Mouse (Mus musculus): ENCODE measurements around the gene Hoxb2. TPM values are rescaled to one million over a fixed set of nuclear protein-coding genes. Genes with fewer than 3 reads are reported as not detected.

The Hoxb2 gene
- 1.3 and 2.0 TPM in 2 replicates for polyA plus RNA-seq (2015; fragmentation: Nextera tagmentation; extraction: Ambion mirVana)

DNA sequence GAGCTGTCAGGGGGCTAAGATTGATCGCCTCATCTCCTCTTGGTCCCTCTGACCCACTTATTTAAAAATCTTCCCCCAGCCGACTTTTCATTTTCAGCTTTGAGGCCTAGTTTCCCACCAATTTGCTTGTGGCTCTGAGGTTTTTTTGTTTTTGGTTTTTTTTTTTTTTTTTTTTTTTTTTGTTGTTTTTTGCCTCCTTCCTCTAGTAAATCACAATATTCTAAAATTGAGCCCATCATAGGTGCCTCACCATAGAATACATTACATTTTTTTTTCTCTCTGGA lies at the start of gene Hoxb2:
Gene Hoxb2 (plus strand): TSS at position 185 of the 284 bp plus-strand sequence.

DNA sequence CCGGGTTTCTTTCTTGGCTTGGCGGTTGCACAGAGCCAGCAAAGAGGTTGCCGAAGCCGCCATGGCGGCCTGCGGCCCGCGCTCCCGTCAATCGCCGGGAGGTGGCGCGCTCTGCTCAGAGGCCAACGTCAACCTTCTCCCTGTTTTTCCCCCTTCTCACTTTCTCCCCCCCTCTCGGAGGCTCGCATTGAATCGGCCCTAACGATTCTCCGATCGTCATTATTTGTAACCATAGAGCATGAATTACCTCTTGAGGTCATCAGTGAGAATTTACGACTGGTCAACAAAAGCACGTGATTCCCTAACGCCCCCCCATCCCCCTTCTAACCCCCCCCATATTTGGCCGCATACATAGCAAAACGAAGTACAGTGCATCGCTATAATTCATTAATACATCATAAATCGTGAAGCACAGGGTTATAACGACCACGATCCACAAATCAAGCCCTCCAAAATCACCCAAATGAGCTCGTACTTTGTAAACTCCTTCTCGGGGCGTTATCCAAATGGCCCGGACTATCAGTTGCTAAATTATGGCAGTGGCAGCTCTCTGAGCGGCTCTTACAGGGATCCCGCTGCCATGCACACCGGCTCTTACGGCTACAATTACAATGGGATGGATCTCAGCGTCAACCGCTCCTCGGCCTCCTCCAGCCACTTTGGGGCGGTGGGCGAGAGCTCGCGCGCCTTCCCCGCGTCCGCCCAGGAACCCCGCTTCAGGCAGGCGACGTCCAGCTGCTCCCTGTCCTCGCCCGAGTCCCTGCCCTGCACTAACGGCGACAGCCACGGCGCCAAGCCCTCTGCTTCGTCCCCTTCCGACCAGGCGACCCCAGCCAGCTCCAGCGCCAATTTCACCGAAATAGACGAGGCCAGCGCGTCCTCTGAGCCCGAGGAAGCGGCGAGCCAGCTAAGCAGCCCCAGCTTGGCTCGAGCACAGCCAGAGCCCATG lies 46.9 kb upstream of the Hoxb2 start, which contains the start of gene Hoxb5:
Gene Hoxb5 (plus strand): TSS at position 186 of the 949 bp plus-strand sequence.

DNA sequence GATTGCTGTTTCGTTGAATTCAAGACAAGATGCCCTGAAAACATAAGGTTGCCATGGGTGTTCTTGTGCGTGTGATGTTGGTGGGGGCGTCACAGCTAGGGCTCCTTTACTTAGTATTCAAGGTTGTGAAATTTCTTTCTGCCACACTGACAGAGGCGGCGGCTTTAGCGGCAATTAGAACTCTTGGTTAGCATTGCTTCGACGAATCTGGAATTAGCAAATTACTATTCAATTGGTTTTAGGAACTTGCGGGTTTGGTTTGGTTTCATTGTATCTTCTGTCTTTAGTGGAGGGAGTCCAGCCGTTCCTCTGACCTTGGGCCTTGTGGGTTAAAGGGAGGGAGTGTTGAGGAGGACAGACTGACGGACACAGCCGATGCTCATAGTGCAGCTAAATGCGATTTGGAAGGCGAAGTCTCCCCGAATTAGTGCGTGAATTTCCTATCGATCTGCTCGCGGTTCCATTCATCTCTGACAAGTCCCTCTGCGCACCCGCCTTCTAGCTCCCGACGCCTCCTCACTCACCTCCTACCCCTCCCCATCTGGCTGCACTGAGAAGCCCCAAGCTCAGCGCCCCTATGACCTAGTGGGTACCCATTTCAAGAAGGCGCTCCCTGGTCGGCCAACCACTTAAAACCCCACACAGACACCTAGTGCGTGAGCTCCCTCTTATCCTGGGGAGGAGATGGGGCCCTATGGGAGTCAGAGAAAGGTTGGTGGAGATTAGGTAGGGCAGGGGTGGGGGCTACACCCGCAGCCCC lies 32.5 kb upstream of the Hoxb2 start, which contains the start of gene Hoxb4:
Gene Hoxb4 (plus strand): TSS at position 660 of the 760 bp plus-strand sequence.

DNA sequence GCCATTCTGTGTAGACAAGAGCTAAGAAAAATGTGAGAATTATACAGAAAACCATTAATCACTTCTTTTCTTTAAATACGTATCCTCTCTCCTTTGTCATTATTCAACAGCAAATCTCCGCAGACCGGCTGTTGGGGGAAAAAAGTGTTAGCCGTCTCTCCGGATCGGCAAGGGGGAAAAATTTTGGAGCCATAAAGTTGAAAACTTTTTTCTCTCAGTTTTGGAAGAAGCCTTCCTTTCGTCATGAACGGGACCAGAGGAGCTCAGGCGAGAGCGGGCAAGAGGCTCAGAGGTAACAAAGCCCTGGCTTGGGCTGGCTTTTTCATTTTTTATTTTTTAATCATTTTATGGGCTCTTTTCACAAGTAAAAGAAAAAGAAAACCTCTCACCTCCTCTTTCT lies 27.2 kb upstream of the Hoxb2 start, which contains the start of gene Hoxb3:
Gene Hoxb3 (plus strand): TSS at position 173 of the 400 bp plus-strand sequence.

DNA sequence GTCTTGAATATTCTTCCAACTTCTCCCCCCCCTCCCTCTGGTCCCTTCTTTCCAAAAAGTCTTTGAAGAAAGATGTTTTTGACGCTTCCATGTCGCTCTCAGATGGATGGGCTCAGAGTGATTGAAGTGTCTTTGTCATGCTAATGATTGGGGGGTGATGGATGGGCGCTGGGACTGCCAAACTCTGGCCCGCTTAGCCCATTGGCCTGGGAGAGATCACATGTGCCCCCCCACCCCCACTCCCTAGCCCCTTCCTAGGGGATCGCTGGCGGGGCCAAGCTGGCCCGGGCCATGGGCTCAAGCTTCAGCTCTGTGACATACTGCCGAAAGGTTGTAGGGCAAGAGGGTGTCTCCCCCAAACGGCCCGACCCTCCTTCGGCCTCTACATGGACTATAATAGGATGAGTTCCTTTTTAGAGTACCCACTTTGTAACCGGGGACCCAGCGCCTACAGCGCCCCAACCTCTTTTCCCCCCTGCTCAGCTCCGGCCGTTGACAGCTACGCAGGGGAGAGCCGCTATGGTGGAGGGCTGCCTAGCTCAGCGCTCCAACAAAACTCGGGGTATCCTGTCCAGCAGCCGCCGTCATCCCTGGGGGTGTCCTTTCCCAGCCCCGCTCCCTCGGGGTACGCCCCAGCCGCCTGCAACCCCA lies 15.2 kb downstream of the Hoxb2 start, which contains the start of gene Hoxb1:
Gene Hoxb1 (plus strand): TSS at position 312 of the 651 bp plus-strand sequence.

MicroRNA genes within 50 kb of the gene (microRNA counts, 519-probe panel; counts per million panel counts)
- 2,709 counts per million, percentile 70 among the panel's probes with 10 or more counts for microRNA mmu-miR-10a

Small RNAs within 50 kb of the gene (microRNA-seq; reads per million reads assigned to microRNA genes)
- gene Mir10a, result 1,921 to 2,023 reads per million in 2 experiments

Other genes with a start within 250 kb of the Hoxb2 start
- not detected in 2 replicates for gene Calcoco2, start 238.6 kb upstream of the Hoxb2 start, polyA plus RNA-seq (2015; fragmentation: Nextera tagmentation; extraction: Ambion mirVana)
- gene Ttll6, start 216.7 kb upstream of the Hoxb2 start, polyA plus RNA-seq (2015; fragmentation: Nextera tagmentation; extraction: Ambion mirVana), result not detected in 2 replicates
- not detected in 2 replicates for gene Hoxb13, start 156.2 kb upstream of the Hoxb2 start, polyA plus RNA-seq (2015; fragmentation: Nextera tagmentation; extraction: Ambion mirVana)
- 0.51 and 0.63 TPM in 2 replicates for gene Hoxb9, start 79.1 kb upstream of the Hoxb2 start, polyA plus RNA-seq (2015; fragmentation: Nextera tagmentation; extraction: Ambion mirVana)
- 0.12 and 0.32 TPM in 2 replicates for gene Hoxb8, start 68.6 kb upstream of the Hoxb2 start, polyA plus RNA-seq (2015; fragmentation: Nextera tagmentation; extraction: Ambion mirVana)
- gene Hoxb7, start 63.9 kb upstream of the Hoxb2 start, polyA plus RNA-seq (2015; fragmentation: Nextera tagmentation; extraction: Ambion mirVana), result 2.2 and 2.9 TPM in 2 replicates
- gene Hoxb6, start 58.0 kb upstream of the Hoxb2 start, polyA plus RNA-seq (2015; fragmentation: Nextera tagmentation; extraction: Ambion mirVana), result 0.23 and 0.43 TPM in 2 replicates
- 0.55 and 0.59 TPM in 2 replicates for gene Hoxb5, start 47.2 kb upstream of the Hoxb2 start, polyA plus RNA-seq (2015; fragmentation: Nextera tagmentation; extraction: Ambion mirVana)
- 0.14 and 0.16 TPM in 2 replicates for gene Hoxb4, start 32.3 kb upstream of the Hoxb2 start, polyA plus RNA-seq (2015; fragmentation: Nextera tagmentation; extraction: Ambion mirVana)
- 0.33 TPM in 1 of 2 replicates, not detected in the other for gene Hoxb3, start 27.2 kb upstream of the Hoxb2 start, polyA plus RNA-seq (2015; fragmentation: Nextera tagmentation; extraction: Ambion mirVana)
- not detected in 2 replicates for gene Hoxb1, start 15.2 kb downstream of the Hoxb2 start, polyA plus RNA-seq (2015; fragmentation: Nextera tagmentation; extraction: Ambion mirVana)
- gene Skap1, start 114.1 kb downstream of the Hoxb2 start, polyA plus RNA-seq (2015; fragmentation: Nextera tagmentation; extraction: Ambion mirVana), result 0.16 and 0.32 TPM in 2 replicates